Mouse (Mus musculus) spleen, adult 2 months (tissue): ENCODE results near the gene P3h4.

Experiments
- CTCF ChIP-seq: fragments of 200-500 bp; IDR thresholded peaks from 2 replicates; pipeline ENCODE4 v1.5.1; 2011; ENCODE audit warnings: mild to moderate bottlenecking, inconsistent platforms; ENCODE audit not compliant: insufficient read depth, insufficient read length, insufficient replicate concordance; ENCODE audit errors: extremely low read depth
- POLR2A ChIP-seq: fragments of 200-500 bp; IDR thresholded peaks from 2 replicates; pipeline ENCODE4 v1.6.1; 2011; ENCODE audit warnings: low read depth, low read length, inconsistent platforms

DNA sequence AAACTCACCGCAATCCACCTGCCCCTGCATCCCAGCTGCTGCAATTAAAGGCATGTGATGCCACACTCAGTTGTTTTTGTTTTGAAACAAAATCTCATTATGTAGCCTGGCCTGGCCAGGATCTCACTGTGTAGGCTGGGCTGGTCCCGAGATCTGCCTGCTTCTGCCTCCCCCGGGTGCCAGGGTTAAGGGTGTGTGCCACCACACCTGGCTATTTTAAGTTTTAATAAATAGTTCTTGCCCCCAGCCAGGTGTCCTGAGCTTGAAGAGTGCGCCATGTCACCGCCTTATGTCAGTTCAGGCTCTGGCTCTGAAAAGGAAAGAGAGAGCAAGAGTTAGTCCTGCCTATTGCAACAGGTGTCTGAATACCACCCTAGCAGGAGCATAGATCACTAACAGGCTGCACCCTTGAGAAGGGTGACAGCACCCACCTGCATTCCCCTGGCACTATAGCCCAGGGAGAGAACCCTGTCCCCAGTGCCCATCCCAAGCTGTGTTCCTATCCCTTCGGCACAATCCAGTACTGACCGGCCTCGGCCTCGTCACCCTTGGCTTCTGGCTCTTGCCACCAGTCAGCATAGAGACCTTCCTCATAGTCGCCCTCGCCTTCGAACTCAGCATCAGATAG is 5.7 kb downstream of the P3h4 start:
- TF ChIP-seq CTCF (no peak), POLR2A (no peak)
